ENCODE assay signal across 34 mouse cellular contexts in the genomic region with DNA sequence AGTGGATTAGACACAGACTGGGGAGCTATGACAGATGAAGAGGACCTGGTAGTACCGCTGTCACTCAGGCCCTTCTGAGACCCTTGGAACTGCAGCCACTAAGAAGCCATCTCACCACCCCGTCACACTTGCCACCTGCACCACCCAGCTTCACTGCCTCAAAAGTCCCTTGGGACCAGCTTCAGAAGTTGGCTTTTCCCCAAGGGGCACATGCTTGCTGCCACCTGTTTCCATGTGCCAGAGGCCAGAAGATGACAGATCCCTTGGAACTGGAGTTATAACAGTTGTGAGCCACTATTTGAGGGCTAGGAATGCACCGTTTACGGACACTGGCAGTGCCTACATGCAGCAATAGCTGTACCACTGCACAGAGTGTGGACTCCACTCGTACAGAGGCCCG. TPM values are rescaled to one million over a fixed set of nuclear protein-coding genes. Genes with fewer than 3 reads are reported as not detected.
DNase-seq lines count a peak whose midpoint lies in the region; ATAC-seq and TF ChIP-seq lines count a peak whose summit lies in the region.
"Had no signal": no experiment of that assay in that cellular context is flagged by ENCODE, and none has a peak within 500 bp of the region (broad histone marks: within the 10 kb centered on the region; RNA-seq: fewer than 3 reads in every experiment).

No protein-coding gene starts in this region.

- H3K4me1 ChIP-seq in liver, postnatal 0 days (ENCODE audit: insufficient read depth), result no peaks in the 10 kb centered on the region; the same call in 1 of the 2 replicates
- H3K4me1 ChIP-seq in liver, embryonic 12.5 days, result no peaks in the 10 kb centered on the region
- H3K4me1 ChIP-seq: heart, embryonic 12.5 days; kidney, embryonic 15.5 days; midbrain, embryonic 13.5 days; neural tube, embryonic 13.5 days had no signal

- H3K36me3 ChIP-seq in liver, postnatal 0 days (replicated peaks; ENCODE audit: insufficient read depth, low read length), result peaks cover 24% of the 10 kb centered on the region
- H3K36me3 ChIP-seq in liver, embryonic 12.5 days, result peaks cover 92% of the 10 kb centered on the region

- peak; percentile 33; the same call in 1 of the 2 replicates for ATAC-seq in liver, postnatal 0 days
- no peak for ATAC-seq in liver, embryonic 12.5 days
- 0 out of 2 replicates have a peak, but pooled peaks have one; percentile 11 for ATAC-seq in monocyte, adult 5-6 weeks (replicated peaks; ENCODE audit: insufficient number of reproducible peaks, low FRiP score, low TSS enrichment, poor library complexity, severe bottlenecking)
- ATAC-seq: forebrain, postnatal 0 days; hindbrain, embryonic 16.5 days; intestine, embryonic 16.5 days; midbrain, embryonic 13.5 days had no signal

- H3K9ac ChIP-seq in liver, postnatal 0 days (replicated peaks), result no peak overlapping the region
- H3K9ac ChIP-seq in liver, embryonic 12.5 days, result no peak overlapping the region
- H3K9ac ChIP-seq: forebrain, postnatal 0 days; heart, embryonic 12.5 days; kidney, embryonic 15.5 days; midbrain, embryonic 13.5 days; neural tube, embryonic 13.5 days had no signal

- peak overlapping the region; percentile 39 for H3K27ac ChIP-seq in liver, postnatal 0 days (ENCODE audit: low read depth)
- no peak overlapping the region for H3K27ac ChIP-seq in liver, embryonic 12.5 days
- H3K27ac ChIP-seq: gastrocnemius, adult 2 months; hindbrain, embryonic 10.5 days; kidney, embryonic 15.5 days; left cerebral cortex, adult 2 months; midbrain, embryonic 13.5 days; neural tube, embryonic 13.5 days had no signal

- no peaks in the 10 kb centered on the region for H3K9me3 ChIP-seq in liver, postnatal 0 days (ENCODE audit: low read length)
- H3K9me3 ChIP-seq in liver, embryonic 12.5 days (replicated peaks), result no peaks in the 10 kb centered on the region
- H3K9me3 ChIP-seq: heart, embryonic 12.5 days; hindbrain, embryonic 10.5 days; kidney, embryonic 15.5 days; midbrain, embryonic 13.5 days; neural tube, embryonic 13.5 days had no signal

- DNase-seq in liver, postnatal 0 days, result peak; percentile 37
- peak; percentile 37 to 49 for DNase-seq in spleen, adult 18-20 months
- no peak for DNase-seq in layer of hippocampus, adult 8-10 months (ENCODE audit: low spot score in 2 of 2)
- no peak for DNase-seq in left cerebral cortex, postnatal 10 days (ENCODE audit: extremely low spot score in 1 of 2, low spot score in 2 of 2)
- no peak for DNase-seq in kidney, adult 8-10 months
- DNase-seq: adrenal gland, postnatal 14 days; cerebellum, adult 8-10 months; forebrain, postnatal 0 days; gastrocnemius, adult 2 months; heart, postnatal 10 days; kidney, postnatal 36 days; layer of hippocampus, adult 9-11 months; left cerebral cortex, postnatal 4 days; lung, adult 2 months; lung, postnatal 14 days; right cerebral cortex, adult 18-20 months; right cerebral cortex, postnatal 4 days; thymus, postnatal 25 days had no signal

- H3K4me2 ChIP-seq in liver, postnatal 0 days (ENCODE audit: low read depth, low read length), result no peak overlapping the region
- no peak overlapping the region for H3K4me2 ChIP-seq in liver, embryonic 12.5 days
- H3K4me2 ChIP-seq: heart, embryonic 12.5 days; kidney, embryonic 15.5 days; midbrain, embryonic 13.5 days; neural tube, embryonic 13.5 days had no signal

- H3K4me3 ChIP-seq in liver, postnatal 0 days (ENCODE audit: low read depth, low read length), result no peak overlapping the region
- H3K4me3 ChIP-seq in liver, embryonic 12.5 days, result no peak overlapping the region
- H3K4me3 ChIP-seq: gastrocnemius, adult 2 months; heart, embryonic 12.5 days; hindbrain, embryonic 10.5 days; kidney, embryonic 15.5 days; left cerebral cortex, adult 2 months; midbrain, embryonic 13.5 days; neural tube, embryonic 13.5 days had no signal

- TF ChIP-seq EP300 in liver, postnatal 0 days (IDR thresholded peaks at IDR 0.05; ENCODE audit: low read depth), result no peak

- whole genome bisulfite sequencing in liver, postnatal 0 days (ENCODE audit: insufficient replicate concordance), result 86% methylated on average over 6 of the region's 6 CpGs
- WGBS in liver, embryonic 12.5 days (ENCODE audit: insufficient replicate concordance), result 93% methylated on average over 6 of the region's 6 CpGs

- H3K27me3 ChIP-seq in liver, postnatal 0 days (ENCODE audit: insufficient read depth, low read length), result no peaks in the 10 kb centered on the region
- no peaks in the 10 kb centered on the region for H3K27me3 ChIP-seq in liver, embryonic 12.5 days (replicated peaks)
- H3K27me3 ChIP-seq: heart, embryonic 12.5 days; kidney, embryonic 15.5 days; midbrain, embryonic 13.5 days; neural tube, embryonic 13.5 days had no signal

- intact Hi-C loops in left cerebral cortex, postnatal 10 days (cut with DNase I), result no loop called here

- TF ChIP-seq CTCF in liver, postnatal 0 days (IDR thresholded peaks at IDR 0.05; ENCODE audit: low read depth), result no peak

RNA-seq across cellular contexts. Expression of a gene that starts 11.0 kb away (rescaled TPM):
- not detected in 2 replicates for polyA plus RNA-seq in liver, postnatal 0 days (2015; fragmentation: Nextera tagmentation; extraction: Ambion mirVana)
- not detected in 2 replicates for polyA plus RNA-seq in liver, embryonic 12.5 days (2016; fragmentation: Nextera tagmentation; extraction: Ambion mirVana)
- total RNA-seq in monocyte, adult 5-6 weeks (2017), result not detected in 3 replicates
- 1 to 10 TPM in 1 of 4 experiments, not detected in 3; 1.3 TPM for total RNA-seq in layer of hippocampus, adult 8-10 months (2022)
- 1 to 10 TPM in 1 of 2 experiments, under 1 TPM in 1; 0.95 to 2.6 TPM for total RNA-seq in left cerebral cortex, postnatal 10 days (2021)
- total RNA-seq: common myeloid progenitor, adult 5-6 weeks; gastrocnemius, adult 2 months; heart, postnatal 10 days; left cerebral cortex, postnatal 4 days; liver, adult 2 months had no signal
- polyA plus RNA-seq: forebrain, embryonic 11.5 days; forebrain, postnatal 0 days; heart, embryonic 12.5 days; hindbrain, embryonic 10.5 days; hindbrain, embryonic 16.5 days; intestine, embryonic 16.5 days; kidney, embryonic 15.5 days; liver, adult 2 months; lung, adult 2 months; midbrain, embryonic 13.5 days; neural tube, embryonic 13.5 days; stomach, embryonic 14.5 days had no signal

RNA-seq across cellular contexts. Expression of a gene that starts 14.8 kb away (rescaled TPM):
- polyA plus RNA-seq in liver, postnatal 0 days (2015; fragmentation: Nextera tagmentation; extraction: Ambion mirVana), result 59.5 and 64.3 TPM in 2 replicates
- polyA plus RNA-seq in liver, embryonic 12.5 days (2016; fragmentation: Nextera tagmentation; extraction: Ambion mirVana), result 104 and 115 TPM in 2 replicates
- total RNA-seq in monocyte, adult 5-6 weeks (2017), result 14.2 to 29.8 TPM (median 14.4 TPM) in 3 replicates
- total RNA-seq in layer of hippocampus, adult 8-10 months (2022), result 1 to 10 TPM; 5.5 to 8.3 (median 6.0) TPM
- 10 to 100 TPM; 10.3 to 11.5 TPM for total RNA-seq in left cerebral cortex, postnatal 10 days (2021)

RNA-seq across cellular contexts. Expression of a gene that starts 16.8 kb away (rescaled TPM):
- not detected in 2 replicates for polyA plus RNA-seq in liver, postnatal 0 days (2015; fragmentation: Nextera tagmentation; extraction: Ambion mirVana)
- not detected in 2 replicates for polyA plus RNA-seq in liver, embryonic 12.5 days (2016; fragmentation: Nextera tagmentation; extraction: Ambion mirVana)
- not detected in 3 replicates for total RNA-seq in monocyte, adult 5-6 weeks (2017)
- total RNA-seq in layer of hippocampus, adult 8-10 months (2022), result 1 to 10 TPM in 2 of 4 experiments, not detected in 2; 1.6 to 2.8 TPM
- total RNA-seq in left cerebral cortex, postnatal 10 days (2021), result not detected
- total RNA-seq: adrenal gland, postnatal 14 days; common myeloid progenitor, adult 5-6 weeks; gastrocnemius, adult 2 months; gastrocnemius, postnatal 4 days; heart, postnatal 10 days; left cerebral cortex, postnatal 4 days; liver, adult 2 months had no signal
- polyA plus RNA-seq: forebrain, embryonic 11.5 days; forebrain, postnatal 0 days; heart, embryonic 12.5 days; hindbrain, embryonic 10.5 days; hindbrain, embryonic 16.5 days; intestine, embryonic 16.5 days; kidney, embryonic 15.5 days; liver, adult 2 months; midbrain, embryonic 13.5 days; neural tube, embryonic 13.5 days; stomach, embryonic 14.5 days had no signal

RNA-seq across cellular contexts. Expression of a gene that starts 22.7 kb away (rescaled TPM):
- 0.43 and 0.62 TPM in 2 replicates for polyA plus RNA-seq in liver, postnatal 0 days (2015; fragmentation: Nextera tagmentation; extraction: Ambion mirVana)
- 0.11 and 0.13 TPM in 2 replicates for polyA plus RNA-seq in liver, embryonic 12.5 days (2016; fragmentation: Nextera tagmentation; extraction: Ambion mirVana)
- total RNA-seq in monocyte, adult 5-6 weeks (2017), result not detected in 3 replicates
- total RNA-seq in layer of hippocampus, adult 8-10 months (2022), result 1 to 10 TPM; 1.0 to 2.5 (median 2.0) TPM
- under 1 TPM in 1 of 2 experiments, not detected in 1; 0.66 TPM for total RNA-seq in left cerebral cortex, postnatal 10 days (2021)
- total RNA-seq: common myeloid progenitor, adult 5-6 weeks; forebrain, postnatal 0 days; gastrocnemius, adult 2 months; heart, postnatal 10 days; megakaryocyte, adult 5-6 weeks had no signal
- polyA plus RNA-seq: forebrain, embryonic 11.5 days; forebrain, postnatal 0 days; hindbrain, embryonic 10.5 days; midbrain, embryonic 13.5 days; neural tube, embryonic 13.5 days; stomach, embryonic 14.5 days had no signal

RNA-seq across cellular contexts. Expression of a gene that starts 29.7 kb away (rescaled TPM):
- polyA plus RNA-seq in liver, postnatal 0 days (2015; fragmentation: Nextera tagmentation; extraction: Ambion mirVana), result 9.0 and 9.2 TPM in 2 replicates
- polyA plus RNA-seq in liver, embryonic 12.5 days (2016; fragmentation: Nextera tagmentation; extraction: Ambion mirVana), result 14.0 and 14.9 TPM in 2 replicates
- 11.4 to 19.2 TPM (median 15.5 TPM) in 3 replicates for total RNA-seq in monocyte, adult 5-6 weeks (2017)
- total RNA-seq in layer of hippocampus, adult 8-10 months (2022), result 10 to 100 TPM; 66.0 to 72.8 (median 68.6) TPM
- 10 to 100 TPM; 60.3 to 62.5 TPM for total RNA-seq in left cerebral cortex, postnatal 10 days (2021)

Comparison
In these comparisons a context has a peak if more than half of its experiments do, and no peak if none do; other contexts are left out.
1. DNase-seq: peak in liver, postnatal 0 days (single experiment) and spleen, adult 18-20 months (2 of 2); none in layer of hippocampus, adult 8-10 months (0 of 2), left cerebral cortex, postnatal 10 days (0 of 2) and kidney, adult 8-10 months (0 of 2).